ENCODE assay signal across 22 mouse cellular contexts in the genomic region with DNA sequence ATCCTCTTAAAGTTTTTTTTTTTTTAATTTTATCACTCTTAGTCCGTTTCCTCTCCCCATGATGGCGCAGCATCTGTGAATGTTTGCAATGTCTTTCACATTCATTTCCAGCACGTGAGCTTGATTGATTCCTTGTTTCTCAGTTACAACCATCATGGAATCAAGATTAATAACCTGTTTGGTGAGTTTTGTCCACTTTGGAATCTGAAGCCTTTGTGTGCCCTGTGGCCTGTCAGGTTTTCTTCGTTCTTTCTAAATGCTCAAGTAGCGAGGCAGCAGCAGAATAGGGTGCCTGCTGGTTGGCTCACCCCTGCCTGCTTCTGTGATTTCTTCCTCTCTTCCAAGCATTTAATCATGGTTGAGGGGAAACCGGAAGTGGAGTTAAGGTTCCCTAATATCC. TPM values are rescaled to one million over a fixed set of nuclear protein-coding genes. Genes with fewer than 3 reads are reported as not detected.
A peak's percentile ranks its signal among the peaks of the same experiment; 100 is the strongest.
DNase-seq lines count a peak whose midpoint lies in the region; ATAC-seq and TF ChIP-seq lines count a peak whose summit lies in the region.
"Had no signal": no experiment of that assay in that cellular context is flagged by ENCODE, and none has a peak within 500 bp of the region (broad histone marks: within the 10 kb centered on the region; RNA-seq: fewer than 3 reads in every experiment).

No protein-coding gene starts in this region.

- H3K9ac ChIP-seq in lung, postnatal 0 days (replicated peaks; ENCODE audit: low read depth) = no peak overlapping the region
- no peak overlapping the region for H3K9ac ChIP-seq in embryonic facial prominence, embryonic 14.5 days (ENCODE audit: low read depth, low read length)
- H3K9ac ChIP-seq in stomach, embryonic 15.5 days = no peak overlapping the region
- H3K9ac ChIP-seq: embryonic facial prominence, embryonic 13.5 days; hindbrain, embryonic 12.5 days had no signal

- TF ChIP-seq EP300 in lung, postnatal 0 days (IDR thresholded peaks at IDR 0.05) = no peak

- peak; percentile 50 for DNase-seq in heart, adult 11 months
- no peak for DNase-seq in heart, adult 8-10 months (ENCODE audit: low spot score)
- DNase-seq in lung, postnatal 0 days (ENCODE audit: low spot score) = peak; percentile 80
- DNase-seq in lung, postnatal 14 days = no peak
- peak; percentile 35 for DNase-seq in embryonic facial prominence, embryonic 14.5 days (ENCODE audit: low spot score)
- DNase-seq in urinary bladder, adult 18-20 months (ENCODE audit: low spot score in 2 of 2) = no peak
- DNase-seq: adrenal gland, adult 8-10 months; adrenal gland, postnatal 36 days; cerebellum, adult 11 months; cerebellum, adult 8-10 months; cerebellum, postnatal 14 days; gastrocnemius, postnatal 10 days; heart, postnatal 10 days; heart, postnatal 4 days had no signal

- WGBS in lung, postnatal 0 days = 26% methylated on average over 6 of the region's 6 CpGs
- WGBS in embryonic facial prominence, embryonic 14.5 days = 53% methylated on average over 6 of the region's 6 CpGs
- WGBS in stomach, embryonic 15.5 days = 39% methylated on average over 6 of the region's 6 CpGs

- H3K27ac ChIP-seq in lung, postnatal 0 days (ENCODE audit: low read length) = 0 out of 2 replicates have a peak overlapping the region, but pooled peaks have one; percentile 15
- no peak overlapping the region for H3K27ac ChIP-seq in embryonic facial prominence, embryonic 14.5 days (replicated peaks; ENCODE audit: low read depth, low read length)
- no peak overlapping the region for H3K27ac ChIP-seq in stomach, embryonic 15.5 days
- H3K27ac ChIP-seq: embryonic facial prominence, embryonic 13.5 days; hindbrain, embryonic 12.5 days had no signal

- no peak overlapping the region; the same call in 1 of the 2 replicates for H3K4me2 ChIP-seq in lung, postnatal 0 days (replicated peaks; ENCODE audit: low read depth, low read length)
- H3K4me2 ChIP-seq in embryonic facial prominence, embryonic 14.5 days (ENCODE audit: low read depth, low read length) = no peak overlapping the region
- no peak overlapping the region for H3K4me2 ChIP-seq in stomach, embryonic 15.5 days
- H3K4me2 ChIP-seq: embryonic facial prominence, embryonic 13.5 days; hindbrain, embryonic 12.5 days had no signal

- no peak for ATAC-seq in lung, postnatal 0 days
- no peak for ATAC-seq in embryonic facial prominence, embryonic 14.5 days (ENCODE audit: low read depth)
- ATAC-seq in stomach, embryonic 15.5 days (ENCODE audit: insufficient read depth, low FRiP score, low read depth) = peak; percentile 38; the same call in 1 of the 2 replicates
- no peak for ATAC-seq in CD4-positive, CD25-positive, alpha-beta regulatory T cell, adult 4 months
- ATAC-seq: forebrain, embryonic 14.5 days; hindbrain, embryonic 16.5 days; inflammation-experienced regulatory T-cells, adult 6 months had no signal

- no peaks in the 10 kb centered on the region for H3K9me3 ChIP-seq in lung, postnatal 0 days (ENCODE audit: low read length)
- H3K9me3 ChIP-seq in embryonic facial prominence, embryonic 14.5 days (ENCODE audit: control insufficient read depth, low read length) = no peaks in the 10 kb centered on the region
- H3K9me3 ChIP-seq in stomach, embryonic 15.5 days = no peaks in the 10 kb centered on the region
- H3K9me3 ChIP-seq: embryonic facial prominence, embryonic 13.5 days; hindbrain, embryonic 12.5 days had no signal

- H3K27me3 ChIP-seq in lung, postnatal 0 days (replicated peaks; ENCODE audit: insufficient read depth, low read length) = no peaks in the 10 kb centered on the region
- H3K27me3 ChIP-seq in embryonic facial prominence, embryonic 14.5 days (replicated peaks; ENCODE audit: control insufficient read depth, insufficient read depth, low read length) = no peaks in the 10 kb centered on the region
- no peaks in the 10 kb centered on the region for H3K27me3 ChIP-seq in stomach, embryonic 15.5 days (replicated peaks)
- H3K27me3 ChIP-seq: embryonic facial prominence, embryonic 13.5 days had no signal

- H3K36me3 ChIP-seq in lung, postnatal 0 days (ENCODE audit: insufficient read depth, low read length) = no peaks in the 10 kb centered on the region
- no peaks in the 10 kb centered on the region for H3K36me3 ChIP-seq in embryonic facial prominence, embryonic 14.5 days (ENCODE audit: control insufficient read depth, insufficient read depth, low read length)
- H3K36me3 ChIP-seq in stomach, embryonic 15.5 days = no peaks in the 10 kb centered on the region
- H3K36me3 ChIP-seq: embryonic facial prominence, embryonic 13.5 days; G1E; hindbrain, embryonic 12.5 days had no signal

- H3K4me3 ChIP-seq in lung, postnatal 0 days (ENCODE audit: low read depth, low read length) = no peak overlapping the region
- no peak overlapping the region for H3K4me3 ChIP-seq in embryonic facial prominence, embryonic 14.5 days (ENCODE audit: low read depth, low read length)
- H3K4me3 ChIP-seq in stomach, embryonic 15.5 days (replicated peaks) = no peak overlapping the region
- H3K4me3 ChIP-seq: embryonic facial prominence, embryonic 13.5 days; hindbrain, embryonic 12.5 days had no signal

- no peaks in the 10 kb centered on the region for H3K4me1 ChIP-seq in lung, postnatal 0 days (ENCODE audit: insufficient read depth, low read depth, low read length)
- peaks cover 8% of the 10 kb centered on the region; the same call in 1 of the 2 replicates for H3K4me1 ChIP-seq in embryonic facial prominence, embryonic 14.5 days (ENCODE audit: control insufficient read depth, insufficient read depth, low read length)
- H3K4me1 ChIP-seq in stomach, embryonic 15.5 days = no peaks in the 10 kb centered on the region

- TF ChIP-seq CTCF in lung, postnatal 0 days (IDR thresholded peaks at IDR 0.05) = no peak

RNA-seq across cellular contexts. Expression of a gene that starts 2.2 kb away (rescaled TPM):
- 10 to 100 TPM; 33.4 to 38.6 (median 37.2) TPM for total RNA-seq in heart, adult 8-10 months (2022)
- polyA plus RNA-seq in lung, postnatal 0 days (2015; fragmentation: Nextera tagmentation; extraction: Ambion mirVana) = 56.8 and 67.2 TPM in 2 replicates
- polyA plus RNA-seq in embryonic facial prominence, embryonic 14.5 days (2014; fragmentation: Nextera tagmentation; extraction: Ambion mirVana) = 75.2 and 82.0 TPM in 2 replicates
- polyA plus RNA-seq in stomach, embryonic 15.5 days (2015; fragmentation: Nextera tagmentation; extraction: Ambion mirVana) = 39.4 and 42.8 TPM in 2 replicates
- polyA plus RNA-seq in CD4-positive, CD25-positive, alpha-beta regulatory T cell, adult 4 months (2017; shearing (Covaris generic)) = under 1 TPM; 0.92 to 0.94 TPM

Comparison
In these comparisons a context has a peak if more than half of its experiments do, and no peak if none do; other contexts are left out.
1. DNase-seq: peak in heart, adult 11 months (single experiment), lung, postnatal 0 days (single experiment) and embryonic facial prominence, embryonic 14.5 days (single experiment); none in heart, adult 8-10 months (single experiment), lung, postnatal 14 days (single experiment) and urinary bladder, adult 18-20 months (0 of 2).
2. RNA of a gene that starts 2.2 kb away (polyA plus RNA-seq): 75.2 to 82.0 TPM in embryonic facial prominence, embryonic 14.5 days, 56.8 to 67.2 TPM in lung, postnatal 0 days and 39.4 to 42.8 TPM in stomach, embryonic 15.5 days; 0.92 to 0.94 TPM in CD4-positive, CD25-positive, alpha-beta regulatory T cell, adult 4 months; every median in the first group is over 10 times any median in the second.